Mouse (Mus musculus) embryonic facial prominence, embryonic 10.5 days (tissue): ENCODE data around the gene Nlrp14. TPM values are rescaled to one million over a fixed set of nuclear protein-coding genes. Genes with fewer than 3 reads are reported as not detected.

Experiments
- polyA plus RNA-seq: library from polyadenylated mRNA; unstranded; fragments of >200 nt; fragmentation: Nextera tagmentation; extraction: Ambion mirVana; gene quantifications from 2 replicates; pipeline ENCODE4 v1.2.1, GENCODE M21; 2016

Gene Nlrp14
- polyA plus RNA-seq, 1 experiment from 2014 or later = not detected

Other genes starting within 250 kb of the Nlrp14 start
- not detected in 2 replicates for gene Olfr709-ps1, start 234.8 kb upstream of the Nlrp14 start, polyA plus RNA-seq
- gene Olfr710, start 218.7 kb upstream of the Nlrp14 start, polyA plus RNA-seq = not detected in 2 replicates
- gene Olfr6, start 203.1 kb upstream of the Nlrp14 start, polyA plus RNA-seq = not detected in 2 replicates
- gene Olfr711, start 191.5 kb upstream of the Nlrp14 start, polyA plus RNA-seq = not detected in 2 replicates
- not detected in 2 replicates for gene Olfr2, start 160.9 kb upstream of the Nlrp14 start, polyA plus RNA-seq
- not detected in 2 replicates for gene Olfr713, start 135.8 kb upstream of the Nlrp14 start, polyA plus RNA-seq
- not detected in 2 replicates for gene Olfr714, start 96.0 kb upstream of the Nlrp14 start, polyA plus RNA-seq
- gene Olfr17, start 73.8 kb upstream of the Nlrp14 start, polyA plus RNA-seq = not detected in 2 replicates
- not detected in 2 replicates for gene Olfr715b, start 56.6 kb upstream of the Nlrp14 start, polyA plus RNA-seq
- not detected in 2 replicates for gene Olfr715, start 35.9 kb upstream of the Nlrp14 start, polyA plus RNA-seq
- not detected in 2 replicates for gene Olfr716, start 28.7 kb upstream of the Nlrp14 start, polyA plus RNA-seq
- not detected in 2 replicates for gene Rbmxl2, start 42.5 kb downstream of the Nlrp14 start, polyA plus RNA-seq
- 2.2 and 2.8 TPM in 2 replicates for gene Syt9, start 203.7 kb downstream of the Nlrp14 start, polyA plus RNA-seq